Mouse (Mus musculus) liver, postnatal 0 days (tissue): ENCODE results near the gene Mptx2. TPM values are rescaled to one million over a fixed set of nuclear protein-coding genes. Genes with fewer than 3 reads are reported as not detected.
"Not testable (repeated sequence)": the region's sequence is repeated elsewhere in the genome, so short reads cannot be mapped to it uniquely, and the experiment has no call there.

Source experiments
- ATAC-seq: fragments of 200-750 bp; cut with Nextera tagmentation; 2 replicates; pipeline ENCODE4 v1.8.0; 2017; ENCODE audit warnings: mild to moderate bottlenecking, moderate library complexity
- DNase-seq: peaks from one replicate; pipeline ENCODE4 v3.0.0-alpha.2; 2016
- H3K27ac ChIP-seq: fragments of 300-500 bp; sonication (generic); 2 replicates; pipeline ENCODE4 v1.5.1; 2014; ENCODE audit warnings: antibody characterized with exemption, moderate library complexity, mild to moderate bottlenecking, low read depth
- H3K27me3 ChIP-seq: fragments of 300-500 bp; sonication (generic); 2 replicates; pipeline ENCODE4 v1.6.1; 2014; ENCODE audit warnings: low read length, control low read depth, mixed read lengths; ENCODE audit not compliant: insufficient read depth
- H3K36me3 ChIP-seq: fragments of 300-500 bp; sonication (generic); replicated peaks from 2 replicates; pipeline ENCODE4 v1.6.1; 2014; ENCODE audit warnings: mild to moderate bottlenecking, control low read depth, low read length, moderate library complexity, mixed read lengths; ENCODE audit not compliant: insufficient read depth
- H3K4me1 ChIP-seq: fragments of 300-500 bp; sonication (generic); 2 replicates; pipeline ENCODE4 v1.6.1; 2014; ENCODE audit warnings: antibody characterized with exemption, mild to moderate bottlenecking, control low read depth; ENCODE audit not compliant: insufficient read depth
- H3K4me2 ChIP-seq: fragments of 300-500 bp; sonication (generic); 2 replicates; pipeline ENCODE4 v1.6.1; 2014; ENCODE audit warnings: low read depth, mild to moderate bottlenecking, low read length, moderate library complexity, mixed read lengths
- H3K4me3 ChIP-seq: fragments of 300-500 bp; sonication (generic); 2 replicates; pipeline ENCODE4 v1.5.1; 2014; ENCODE audit warnings: low read depth, low read length
- H3K9ac ChIP-seq: fragments of 300-500 bp; sonication (generic); replicated peaks from 2 replicates; pipeline ENCODE4 v1.6.1; 2014; ENCODE audit warnings: mild to moderate bottlenecking, moderate library complexity
- H3K9me3 ChIP-seq: fragments of 300-500 bp; sonication (generic); 2 replicates; pipeline ENCODE4 v1.6.1; 2016; ENCODE audit warnings: mild to moderate bottlenecking, control low read depth, low read length, mixed read lengths
- CTCF ChIP-seq: sonication (generic); IDR thresholded peaks from 2 replicates; pipeline ENCODE4 v1.5.1; 2016; ENCODE audit warnings: antibody characterized with exemption, low read depth
- EP300 ChIP-seq: IDR thresholded peaks from 2 replicates; pipeline ENCODE4 v1.6.1; 2016; ENCODE audit warnings: antibody characterized with exemption, low read depth, mild to moderate bottlenecking
- WGBS: fragments of 180-500 bp; shearing (Covaris S2); extraction: QIAGEN DNeasy Blood & Tissue Kit; methylation state at CpG from one replicate; pipeline ENCODE4 v1.1.7; 2014; ENCODE audit not compliant: insufficient replicate concordance; 5-methylcytosine and 5-hydroxymethylcytosine counted together
- polyA plus RNA-seq: library from polyadenylated mRNA; unstranded; fragments of >200 nt; fragmentation: Nextera tagmentation; extraction: Ambion mirVana; gene quantifications from 2 replicates; pipeline ENCODE4 v1.2.1, GENCODE M21; 2015

The Mptx2 gene
- polyA plus RNA-seq, 1 experiment from 2014 or later, result not detected

DNA sequence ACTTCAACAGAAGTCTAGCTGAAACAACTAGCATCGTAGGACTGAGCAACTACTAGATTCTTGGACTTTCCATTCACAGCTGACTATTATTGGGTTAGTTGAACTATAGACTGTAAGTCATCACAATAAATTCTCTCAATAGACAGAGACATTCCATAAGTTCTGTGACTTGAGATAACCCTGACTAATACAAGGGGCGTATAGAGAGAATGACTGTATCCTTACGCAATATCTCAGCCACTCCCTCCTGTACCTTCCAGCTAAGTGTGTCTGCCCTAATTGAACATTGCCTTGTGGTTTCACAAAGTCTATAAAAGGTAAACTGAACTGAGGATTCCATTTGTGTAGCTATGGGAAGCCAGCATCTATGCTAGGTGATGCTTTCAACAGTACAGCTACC lies 27.7 kb downstream of the Mptx2 start:
- H3K9me3 ChIP-seq, result no peaks in the 10 kb centered on the region
- ATAC-seq, result no peak

GRCm38 (mm10) chr1:173237004-173237403 lies 40.6 kb downstream of the Mptx2 start:
- WGBS, result 74% methylated on average over 1 of the region's 1 CpGs
- not testable (repeated sequence) for H3K27ac ChIP-seq, H3K27me3 ChIP-seq, H3K9me3 ChIP-seq, ATAC-seq, H3K4me1 ChIP-seq, H3K36me3 ChIP-seq, H3K9ac ChIP-seq, H3K4me2 ChIP-seq, DNase-seq, H3K4me3 ChIP-seq

More for the DNA sequence above, 27.7 kb downstream of the Mptx2 start:
- Histone ChIP-seq H3K27me3 (no peaks in the 10 kb centered on the region), H3K9ac (no peak overlapping the region), H3K4me2 (no peak overlapping the region), H3K27ac (no peak overlapping the region), H3K4me3 (no peak overlapping the region), H3K4me1 (no peaks in the 10 kb centered on the region), H3K36me3 (no peaks in the 10 kb centered on the region)
- no peak for DNase-seq
- WGBS, result 74% methylated on average over 3 of the region's 3 CpGs
- no peak for TF ChIP-seq EP300
- no peak for TF ChIP-seq CTCF

DNA sequence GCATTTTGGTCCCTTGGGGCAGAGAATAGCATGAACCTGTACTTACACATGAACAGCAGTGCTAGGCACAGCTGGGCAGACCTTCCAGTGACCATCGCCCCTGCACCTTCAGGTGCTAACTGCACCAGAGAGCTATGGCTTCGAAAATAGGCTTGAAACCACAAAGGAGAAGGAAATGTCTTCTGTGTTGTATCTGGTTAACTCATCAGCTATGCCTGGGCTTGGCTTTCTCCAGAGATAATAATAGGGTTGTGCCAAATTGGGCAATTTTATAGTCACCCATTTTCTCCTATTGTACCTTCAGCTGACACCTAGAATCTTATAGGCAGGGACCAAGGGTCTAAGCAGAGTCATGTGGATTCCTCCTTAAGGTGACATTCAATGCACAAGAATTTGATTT lies 50.5 kb downstream of the Mptx2 start, which contains the start of gene Fcer1a:
Fcer1a (minus strand) TSS at position 134 of the 400 bp plus-strand sequence.
- Histone ChIP-seq H3K9me3 (no peaks in the 10 kb centered on the region), H3K36me3 (no peaks in the 10 kb centered on the region), H3K4me3 (no peak within 1 kb of the TSS), H3K4me2 (no peak within 1 kb of the TSS), H3K4me1 (no peaks in the 10 kb centered on the region), H3K27me3 (no peaks in the 10 kb centered on the region), H3K9ac (no peak within 1 kb of the TSS), H3K27ac (no peak within 1 kb of the TSS)
- ATAC-seq (no peak), DNase-seq (no peak)
- no peak for TF ChIP-seq EP300
- TF ChIP-seq CTCF, result no peak
- 52% methylated on average over 2 of the region's 2 CpGs for WGBS

Other genes with a start within 250 kb of the Mptx2 start
- gene Olfr1408, start 140.4 kb downstream of the Mptx2 start, polyA plus RNA-seq, result not detected in 2 replicates
- not detected in 2 replicates for gene Olfr1406, start 87.1 kb downstream of the Mptx2 start, polyA plus RNA-seq
- gene Olfr218, start 80.0 kb downstream of the Mptx2 start, polyA plus RNA-seq, result not detected in 2 replicates
- not detected in 2 replicates for gene Olfr1404, start 65.4 kb downstream of the Mptx2 start, polyA plus RNA-seq
- 0.32 and 0.34 TPM in 2 replicates for gene Fcer1a, start 50.6 kb downstream of the Mptx2 start, polyA plus RNA-seq
- not detected in 2 replicates for gene Olfr418, start 11.8 kb downstream of the Mptx2 start, polyA plus RNA-seq
- gene Ackr1, start 56.0 kb upstream of the Mptx2 start, polyA plus RNA-seq, result 16.9 and 21.8 TPM in 2 replicates
- gene Aim2, start 73.1 kb upstream of the Mptx2 start, polyA plus RNA-seq, result 4.6 and 4.7 TPM in 2 replicates
- gene Cadm3, start 89.9 kb upstream of the Mptx2 start, polyA plus RNA-seq, result 0.49 and 0.61 TPM in 2 replicates
- gene Ifi206, start 213.3 kb upstream of the Mptx2 start, polyA plus RNA-seq, result 0.33 and 0.65 TPM in 2 replicates